Mouse (Mus musculus): ENCODE data around the gene Kiss1r. TPM values are rescaled to one million over a fixed set of nuclear protein-coding genes. Genes with fewer than 3 reads are reported as not detected.

Gene Kiss1r
- polyA plus RNA-seq, 1 experiment from 2014 or later, result 3.1 TPM

GRCm38 (mm10) chr10:79968181-79968580, 51.4 kb downstream of the Kiss1r start:
- H3K36me3 ChIP-seq, result peaks cover 41% of the 10 kb centered on the region
- ATAC-seq (ENCODE audit: low FRiP score, low read depth), result no peak
- no peak overlapping the region for H3K4me3 ChIP-seq
- 80% methylated on average over 1 of the region's 1 CpGs for WGBS
- H3K4me1 ChIP-seq (replicated peaks), result peaks cover 8% of the 10 kb centered on the region
- H3K4me2 ChIP-seq, result no peak overlapping the region
- peaks cover 28% of the 10 kb centered on the region for H3K27me3 ChIP-seq
- H3K27ac ChIP-seq (replicated peaks), result no peak overlapping the region
- H3K9me3 ChIP-seq, result no peaks in the 10 kb centered on the region
- no peak overlapping the region for H3K9ac ChIP-seq

- H3K27me3 ChIP-seq, result peaks cover 28% of the 10 kb centered on the region
- ATAC-seq (ENCODE audit: low FRiP score, low read depth), result no peak
- H3K4me1 ChIP-seq (replicated peaks), result peaks cover 8% of the 10 kb centered on the region
- no peak overlapping the region for H3K27ac ChIP-seq (replicated peaks)
- no peak overlapping the region for H3K4me2 ChIP-seq
- H3K36me3 ChIP-seq, result peaks cover 41% of the 10 kb centered on the region
- H3K4me3 ChIP-seq, result no peak overlapping the region
- no peaks in the 10 kb centered on the region for H3K9me3 ChIP-seq
- H3K9ac ChIP-seq, result no peak overlapping the region
- WGBS, result 16% methylated on average over 3 of the region's 3 CpGs
Observed at GRCm38 (mm10) chr10:79969124-79969568, 52.4 kb downstream of the Kiss1r start.

- peak within 1 kb of the TSS; percentile 64 for H3K4me2 ChIP-seq
- no peaks in the 10 kb centered on the region for H3K9me3 ChIP-seq
- peaks cover 8% of the 10 kb centered on the region for H3K4me1 ChIP-seq (replicated peaks)
- no peak within 1 kb of the TSS for H3K27ac ChIP-seq (replicated peaks)
- peak within 1 kb of the TSS; percentile 32 for H3K4me3 ChIP-seq
- ATAC-seq (ENCODE audit: low FRiP score, low read depth), result 0 out of 2 replicates have a peak, but pooled peaks have one; percentile 29
- H3K27me3 ChIP-seq, result peaks cover 28% of the 10 kb centered on the region
- H3K36me3 ChIP-seq, result peaks cover 35% of the 10 kb centered on the region
- peak within 1 kb of the TSS; percentile 18; the same call in 1 of the 2 replicates for H3K9ac ChIP-seq
- 7% methylated on average over 46 of the region's 47 CpGs for WGBS
Observed at GRCm38 (mm10) chr10:79970415-79971182, 53.8 kb downstream of the Kiss1r start, which contains the start of gene Grin3b. TSS of gene Grin3b (plus strand) at chr10:79970715.

- H3K9ac ChIP-seq, result peak overlapping the region; percentile 18; the same call in 1 of the 2 replicates
- H3K9me3 ChIP-seq, result no peaks in the 10 kb centered on the region
- peak overlapping the region; percentile 32 for H3K4me3 ChIP-seq
- peaks cover 28% of the 10 kb centered on the region for H3K27me3 ChIP-seq
- WGBS, result 4% methylated on average over 20 of the region's 21 CpGs
- H3K4me2 ChIP-seq, result peak overlapping the region; percentile 64
- H3K27ac ChIP-seq (replicated peaks), result no peak overlapping the region
- H3K4me1 ChIP-seq (replicated peaks), result peaks cover 8% of the 10 kb centered on the region
- ATAC-seq (ENCODE audit: low FRiP score, low read depth), result 0 out of 2 replicates have a peak, but pooled peaks have one; percentile 5
- H3K36me3 ChIP-seq, result peaks cover 34% of the 10 kb centered on the region
Observed at GRCm38 (mm10) chr10:79971183-79971497, 54.4 kb downstream of the Kiss1r start.

Other genes with a start within 250 kb of the Kiss1r start
- gene Tpgs1, start 247.6 kb upstream of the Kiss1r start, polyA plus RNA-seq (2015; fragmentation: Nextera tagmentation; extraction: Ambion mirVana), result 102 and 107 TPM in 2 replicates
- gene Cdc34, start 234.8 kb upstream of the Kiss1r start, polyA plus RNA-seq (2015; fragmentation: Nextera tagmentation; extraction: Ambion mirVana), result 82.4 and 91.7 TPM in 2 replicates
- 1.3 and 1.4 TPM in 2 replicates for gene Gzmm, start 228.0 kb upstream of the Kiss1r start, polyA plus RNA-seq (2015; fragmentation: Nextera tagmentation; extraction: Ambion mirVana)
- gene Bsg, start 212.5 kb upstream of the Kiss1r start, polyA plus RNA-seq (2015; fragmentation: Nextera tagmentation; extraction: Ambion mirVana), result 985 and 993 TPM in 2 replicates
- gene Hcn2, start 200.3 kb upstream of the Kiss1r start, polyA plus RNA-seq (2015; fragmentation: Nextera tagmentation; extraction: Ambion mirVana), result 2.6 and 2.8 TPM in 2 replicates
- gene Polrmt, start 170.4 kb upstream of the Kiss1r start, polyA plus RNA-seq (2015; fragmentation: Nextera tagmentation; extraction: Ambion mirVana), result 37.0 and 43.0 TPM in 2 replicates
- gene Fgf22, start 161.9 kb upstream of the Kiss1r start, polyA plus RNA-seq (2015; fragmentation: Nextera tagmentation; extraction: Ambion mirVana), result 2.2 and 2.4 TPM in 2 replicates
- gene Rnf126, start 150.0 kb upstream of the Kiss1r start, polyA plus RNA-seq (2015; fragmentation: Nextera tagmentation; extraction: Ambion mirVana), result 103 and 125 TPM in 2 replicates
- gene Fstl3, start 139.7 kb upstream of the Kiss1r start, polyA plus RNA-seq (2015; fragmentation: Nextera tagmentation; extraction: Ambion mirVana), result 2.3 and 2.5 TPM in 2 replicates
- 0.27 and 0.28 TPM in 2 replicates for gene Prss57, start 126.0 kb upstream of the Kiss1r start, polyA plus RNA-seq (2015; fragmentation: Nextera tagmentation; extraction: Ambion mirVana)
- 277 and 303 TPM in 2 replicates for gene Palm, start 123.4 kb upstream of the Kiss1r start, polyA plus RNA-seq (2015; fragmentation: Nextera tagmentation; extraction: Ambion mirVana)
- gene Misp, start 96.0 kb upstream of the Kiss1r start, polyA plus RNA-seq (2015; fragmentation: Nextera tagmentation; extraction: Ambion mirVana), result 0.49 and 0.92 TPM in 2 replicates
- gene Ptbp1, start 62.5 kb upstream of the Kiss1r start, polyA plus RNA-seq (2015; fragmentation: Nextera tagmentation; extraction: Ambion mirVana), result 74.8 and 77.1 TPM in 2 replicates
- 11.0 and 11.3 TPM in 2 replicates for gene Prtn3, start 42.5 kb upstream of the Kiss1r start, polyA plus RNA-seq (2015; fragmentation: Nextera tagmentation; extraction: Ambion mirVana)
- gene Plppr3, start 42.3 kb upstream of the Kiss1r start, polyA plus RNA-seq (2015; fragmentation: Nextera tagmentation; extraction: Ambion mirVana), result 383 and 417 TPM in 2 replicates
- 0.16 TPM in 1 of 2 replicates, not detected in the other for gene Elane, start 30.7 kb upstream of the Kiss1r start, polyA plus RNA-seq (2015; fragmentation: Nextera tagmentation; extraction: Ambion mirVana)
- not detected in 2 replicates for gene Cfd, start 26.1 kb upstream of the Kiss1r start, polyA plus RNA-seq (2015; fragmentation: Nextera tagmentation; extraction: Ambion mirVana)
- gene Med16, start 8.0 kb upstream of the Kiss1r start, polyA plus RNA-seq (2015; fragmentation: Nextera tagmentation; extraction: Ambion mirVana), result 51.2 and 54.2 TPM in 2 replicates
- 3.0 TPM in 1 of 2 replicates, not detected in the other for gene Gm26602, start 6.1 kb upstream of the Kiss1r start, polyA plus RNA-seq (2015; fragmentation: Nextera tagmentation; extraction: Ambion mirVana)
- 258 and 289 TPM in 2 replicates for gene R3hdm4, start 4.2 kb downstream of the Kiss1r start, polyA plus RNA-seq (2015; fragmentation: Nextera tagmentation; extraction: Ambion mirVana)
- gene Arid3a, start 10.1 kb downstream of the Kiss1r start, polyA plus RNA-seq (2015; fragmentation: Nextera tagmentation; extraction: Ambion mirVana), result 2.9 and 3.2 TPM in 2 replicates
- gene Wdr18, start 43.2 kb downstream of the Kiss1r start, polyA plus RNA-seq (2015; fragmentation: Nextera tagmentation; extraction: Ambion mirVana), result 93.6 and 94.7 TPM in 2 replicates
- 0.29 and 0.34 TPM in 2 replicates for gene Grin3b, start 53.7 kb downstream of the Kiss1r start, polyA plus RNA-seq (2015; fragmentation: Nextera tagmentation; extraction: Ambion mirVana)
- 24.5 and 27.3 TPM in 2 replicates for gene Tmem259, start 67.4 kb downstream of the Kiss1r start, polyA plus RNA-seq (2015; fragmentation: Nextera tagmentation; extraction: Ambion mirVana)
- gene Cnn2, start 71.6 kb downstream of the Kiss1r start, polyA plus RNA-seq (2015; fragmentation: Nextera tagmentation; extraction: Ambion mirVana), result 29.4 and 33.6 TPM in 2 replicates
- gene Abca7, start 79.5 kb downstream of the Kiss1r start, polyA plus RNA-seq (2015; fragmentation: Nextera tagmentation; extraction: Ambion mirVana), result 4.8 and 5.4 TPM in 2 replicates
- gene Arhgap45, start 99.7 kb downstream of the Kiss1r start, polyA plus RNA-seq (2015; fragmentation: Nextera tagmentation; extraction: Ambion mirVana), result 2.3 and 2.5 TPM in 2 replicates
- gene Polr2e, start 122.8 kb downstream of the Kiss1r start, polyA plus RNA-seq (2015; fragmentation: Nextera tagmentation; extraction: Ambion mirVana), result 141 and 145 TPM in 2 replicates
- 583 and 596 TPM in 2 replicates for gene Gpx4, start 130.2 kb downstream of the Kiss1r start, polyA plus RNA-seq (2015; fragmentation: Nextera tagmentation; extraction: Ambion mirVana)
- 12.6 and 12.9 TPM in 2 replicates for gene Sbno2, start 188.6 kb downstream of the Kiss1r start, polyA plus RNA-seq (2015; fragmentation: Nextera tagmentation; extraction: Ambion mirVana)
- 18.6 and 20.0 TPM in 2 replicates for gene Stk11, start 198.8 kb downstream of the Kiss1r start, polyA plus RNA-seq (2015; fragmentation: Nextera tagmentation; extraction: Ambion mirVana)
- gene Atp5d, start 221.7 kb downstream of the Kiss1r start, polyA plus RNA-seq (2015; fragmentation: Nextera tagmentation; extraction: Ambion mirVana), result 503 and 517 TPM in 2 replicates
- gene Cbarp, start 223.9 kb downstream of the Kiss1r start, polyA plus RNA-seq (2015; fragmentation: Nextera tagmentation; extraction: Ambion mirVana), result 61.4 and 71.3 TPM in 2 replicates
- gene Midn, start 231.3 kb downstream of the Kiss1r start, polyA plus RNA-seq (2015; fragmentation: Nextera tagmentation; extraction: Ambion mirVana), result 22.6 and 26.0 TPM in 2 replicates
- gene Cirbp, start 249.0 kb downstream of the Kiss1r start, polyA plus RNA-seq (2015; fragmentation: Nextera tagmentation; extraction: Ambion mirVana), result 295 and 319 TPM in 2 replicates